Mouse (Mus musculus) small intestine, adult 2 months (tissue): ENCODE measurements around the gene Krt73. TPM values are rescaled to one million over a fixed set of nuclear protein-coding genes. Genes with fewer than 3 reads are reported as not detected.

Experiments
- H3K27ac ChIP-seq: fragments of 200-500 bp; 2 replicates; pipeline ENCODE4 v1.5.1; 2012; ENCODE audit warnings: low read depth, low read length, control low read depth, inconsistent platforms; ENCODE audit not compliant: insufficient read depth
- H3K27me3 ChIP-seq: fragments of 200-500 bp; 2 replicates; pipeline ENCODE4 v1.6.1; 2012; ENCODE audit warnings: mild to moderate bottlenecking, moderate library complexity, low read length, inconsistent platforms; ENCODE audit not compliant: control insufficient read depth, insufficient read depth
- H3K36me3 ChIP-seq: fragments of 200-500 bp; 2 replicates; pipeline ENCODE4 v1.6.1; 2012; ENCODE audit warnings: mild to moderate bottlenecking, low read length, control low read depth, inconsistent platforms; ENCODE audit not compliant: control insufficient read depth, insufficient read depth
- H3K4me1 ChIP-seq: fragments of 200-500 bp; 2 replicates; pipeline ENCODE4 v1.6.1; 2012; ENCODE audit warnings: low read length, inconsistent platforms, mixed read lengths; ENCODE audit not compliant: control insufficient read depth, insufficient read depth, insufficient read length
- H3K4me3 ChIP-seq: fragments of 200-500 bp; 2 replicates; pipeline ENCODE4 v1.5.1; 2012; ENCODE audit warnings: low read depth, mild to moderate bottlenecking, control low read depth, inconsistent platforms, low read length, moderate library complexity
- CTCF ChIP-seq: fragments of 200-500 bp; IDR thresholded peaks from 2 replicates; pipeline ENCODE4 v1.5.1; 2012; ENCODE audit warnings: low read depth, mild to moderate bottlenecking, control low read depth, inconsistent platforms, low read length, moderate library complexity, mixed read lengths; ENCODE audit not compliant: insufficient replicate concordance, insufficient read length; ENCODE audit errors: extremely low read depth
- POLR2A ChIP-seq: fragments of 200-500 bp; IDR thresholded peaks from 2 replicates; pipeline ENCODE4 v1.6.1; 2012; ENCODE audit warnings: low read depth, mild to moderate bottlenecking, control low read depth, inconsistent platforms, low read length, moderate library complexity
- WGBS: fragments of 180-500 bp; shearing (Covaris S2); methylation state at CpG from one replicate; pipeline ENCODE4 v1.1.7; 2018; 5-methylcytosine and 5-hydroxymethylcytosine counted together
- polyA plus RNA-seq: library from polyadenylated mRNA; depleted of rRNA; stranded (reverse); fragments of >200 nt; gene quantifications from 2 replicates; pipeline ENCODE4 v1.2.3, GENCODE M21; 2012

Krt73 gene
- polyA plus RNA-seq, 1 experiment: not detected

DNA sequence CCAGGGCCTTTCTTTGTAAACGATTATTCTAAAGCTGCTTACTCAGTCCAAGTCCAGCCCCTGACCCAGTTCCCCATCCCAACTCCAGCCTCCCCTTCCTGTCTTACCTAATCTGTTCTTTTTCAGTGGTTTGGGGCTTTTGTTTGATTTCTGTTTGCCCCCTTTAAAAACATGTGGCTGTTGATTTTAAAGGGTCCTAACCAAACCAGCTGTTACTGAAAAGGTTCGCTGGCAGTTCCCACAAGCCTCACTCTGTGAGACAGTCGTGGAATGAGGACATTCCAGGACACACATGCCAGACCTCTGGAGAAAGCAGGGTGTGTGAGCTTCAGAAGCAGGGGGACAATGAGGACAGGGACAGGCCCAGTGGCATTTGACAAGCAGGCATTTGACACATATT is 19.6 kb upstream of the Krt73 start:
- no peak overlapping the region for H3K27ac ChIP-seq
- 18% methylated on average over 3 of the region's 3 CpGs for WGBS
- H3K4me1 ChIP-seq: no peaks in the 10 kb centered on the region
- no peak overlapping the region for H3K4me3 ChIP-seq
- no peaks in the 10 kb centered on the region for H3K36me3 ChIP-seq
- no peak for TF ChIP-seq POLR2A
- no peak for TF ChIP-seq CTCF
- H3K27me3 ChIP-seq: no peaks in the 10 kb centered on the region

DNA sequence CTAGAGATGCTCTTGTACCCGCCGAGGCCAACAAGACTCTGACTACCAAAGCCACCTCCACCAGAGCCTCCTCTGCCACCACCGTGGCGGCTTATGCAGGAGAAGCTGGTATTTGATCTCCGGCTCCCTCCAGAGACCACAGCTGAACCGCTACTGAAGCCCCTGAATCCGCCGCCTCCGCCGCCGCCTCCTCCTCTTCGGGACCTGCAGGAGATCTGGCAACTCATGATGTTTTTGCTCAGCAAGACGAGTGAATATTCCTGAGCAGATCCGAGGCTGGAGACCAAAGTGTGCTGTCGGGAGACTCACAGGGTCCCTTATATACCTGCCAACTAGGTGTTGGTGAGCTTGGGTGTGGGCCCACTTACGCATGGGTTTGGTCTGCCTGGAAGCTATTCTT is 15.7 kb upstream of the Krt73 start, which contains the start of gene Krt2:
Krt2 (minus strand) TSS at position 295 of the 400 bp plus-strand sequence.
- TF ChIP-seq CTCF (no peak), POLR2A (no peak)
- 66% methylated on average over 16 of the region's 16 CpGs for WGBS
- no peak within 1 kb of the TSS for H3K27ac ChIP-seq
- H3K4me1 ChIP-seq: no peaks in the 10 kb centered on the region
- H3K27me3 ChIP-seq: no peaks in the 10 kb centered on the region
- no peak within 1 kb of the TSS for H3K4me3 ChIP-seq
- no peaks in the 10 kb centered on the region for H3K36me3 ChIP-seq

DNA sequence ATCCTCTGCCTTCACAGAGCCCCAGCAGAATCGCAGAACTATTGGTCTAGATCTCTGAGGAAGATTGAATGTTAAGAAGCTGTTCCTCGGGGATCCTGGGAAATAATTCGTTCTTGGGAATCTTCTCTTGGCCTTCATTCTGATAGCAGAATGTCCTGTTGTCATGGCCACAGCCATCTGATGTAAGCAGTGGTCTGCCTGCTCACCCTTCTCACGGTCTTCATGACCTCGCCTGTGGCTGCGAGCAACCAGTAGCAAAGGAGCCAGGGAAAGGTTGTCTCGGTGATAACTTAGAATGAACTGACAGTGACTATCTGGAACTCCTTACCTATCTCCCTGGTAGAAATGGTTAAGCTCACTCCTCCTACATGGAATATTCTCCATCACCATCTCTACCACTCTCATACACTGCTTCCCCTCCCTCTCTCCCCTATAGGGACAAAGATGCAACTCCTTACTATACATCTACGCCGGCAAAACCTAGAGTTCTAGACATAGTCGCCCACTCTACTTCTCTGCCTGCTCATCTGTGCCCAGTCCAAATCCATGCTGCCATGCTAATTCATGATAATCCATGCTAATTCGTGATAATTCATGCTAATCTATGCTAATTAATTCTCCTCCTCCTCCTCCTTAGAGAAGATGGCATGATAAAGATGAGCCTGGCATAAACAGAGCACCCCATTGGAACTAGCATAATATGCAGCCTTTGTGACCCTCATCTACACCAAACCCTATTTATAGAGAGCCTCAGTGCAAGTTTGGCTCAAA is 1.1 kb upstream of the Krt73 start:
- H3K27me3 ChIP-seq: no peaks in the 10 kb centered on the region; the same call in 1 of the 2 replicates
- WGBS: 77% methylated on average over 11 of the region's 11 CpGs
- no peaks in the 10 kb centered on the region for H3K4me1 ChIP-seq
- H3K4me3 ChIP-seq: no peak overlapping the region
- H3K27ac ChIP-seq: no peak overlapping the region
- no peaks in the 10 kb centered on the region for H3K36me3 ChIP-seq
- no peak for TF ChIP-seq CTCF
- TF ChIP-seq POLR2A: no peak

DNA sequence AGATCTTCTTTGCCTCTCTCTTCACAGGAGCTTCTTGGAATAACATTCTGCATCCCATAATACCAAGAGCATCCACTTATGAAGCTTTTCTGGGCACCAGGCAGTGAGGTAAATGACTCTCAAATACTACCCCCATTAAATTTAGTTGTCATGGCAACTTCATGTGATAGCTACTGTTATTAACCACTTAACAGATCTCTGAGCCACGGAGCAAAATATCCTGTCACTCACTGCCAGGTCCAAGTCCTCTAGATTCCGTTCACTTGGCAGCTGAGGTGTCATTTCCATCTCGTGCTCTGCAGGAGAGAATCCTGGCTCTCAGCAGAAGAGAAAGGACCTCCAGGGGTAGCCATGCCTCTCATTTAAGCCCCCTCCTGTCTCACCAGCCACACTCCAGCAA is 11.3 kb downstream of the Krt73 start:
- no peak overlapping the region for H3K4me3 ChIP-seq
- WGBS: 21% methylated on average over 3 of the region's 3 CpGs

DNA sequence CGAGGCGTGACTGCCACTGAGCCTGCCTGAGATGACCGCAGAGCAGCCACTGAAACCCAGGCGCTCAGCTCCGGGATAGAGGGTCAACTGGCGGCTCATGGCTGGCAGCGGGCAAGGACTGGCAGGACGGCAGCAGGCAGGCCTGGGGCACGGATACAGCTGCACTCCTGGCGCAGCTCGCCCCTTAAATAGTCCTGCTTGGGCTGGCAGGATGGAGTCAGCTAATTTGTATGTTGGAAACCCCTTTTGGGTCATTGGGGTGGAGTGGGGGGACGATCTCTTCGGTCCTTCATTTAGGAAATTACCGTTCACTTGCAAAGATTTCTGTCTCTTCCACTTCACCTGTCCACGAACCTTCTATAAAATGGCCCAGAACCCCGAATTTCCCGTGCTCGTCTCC is 15.8 kb downstream of the Krt73 start, which contains the start of gene Krt72:
Krt72 (minus strand) TSS at position 101 of the 400 bp plus-strand sequence.
- Histone ChIP-seq H3K36me3 (no peaks in the 10 kb centered on the region), H3K27ac (no peak within 1 kb of the TSS), H3K27me3 (no peaks in the 10 kb centered on the region), H3K4me3 (no peak within 1 kb of the TSS), H3K4me1 (no peaks in the 10 kb centered on the region)
- 90% methylated on average over 18 of the region's 18 CpGs for WGBS
- no peak for TF ChIP-seq CTCF
- TF ChIP-seq POLR2A: no peak

More for the DNA sequence above, 11.3 kb downstream of the Krt73 start:
- Histone ChIP-seq H3K27ac (no peak overlapping the region), H3K4me1 (no peaks in the 10 kb centered on the region), H3K27me3 (no peaks in the 10 kb centered on the region; the same call in 1 of the 2 replicates), H3K36me3 (no peaks in the 10 kb centered on the region)
- TF ChIP-seq POLR2A (no peak), CTCF (no peak)

DNA sequence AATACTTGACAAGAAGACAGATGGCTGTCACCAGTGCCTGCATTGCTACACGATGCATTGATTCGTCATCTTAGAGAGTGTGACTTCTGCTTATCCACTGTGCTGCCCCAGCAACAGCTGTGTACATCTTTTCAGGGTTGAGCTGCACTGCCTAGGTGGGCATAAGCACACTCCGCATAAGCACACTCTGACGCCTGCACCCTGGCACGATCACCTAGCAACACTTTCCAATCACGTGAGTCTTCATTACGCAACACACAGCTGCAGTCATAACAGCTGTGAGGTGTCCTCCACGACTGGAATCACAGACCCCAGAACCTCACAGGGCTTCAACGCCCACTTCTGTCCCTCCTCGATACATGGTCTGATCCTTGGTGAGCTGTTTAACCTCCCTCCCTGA is 28.7 kb downstream of the Krt73 start:
- H3K4me3 ChIP-seq: no peak overlapping the region
- H3K36me3 ChIP-seq: no peaks in the 10 kb centered on the region
- H3K27ac ChIP-seq: no peak overlapping the region
- 35% methylated on average over 10 of the region's 10 CpGs for WGBS
- TF ChIP-seq POLR2A (no peak), CTCF (no peak)
- no peaks in the 10 kb centered on the region for H3K4me1 ChIP-seq
- H3K27me3 ChIP-seq: 0 out of 2 replicates have a peak, but pooled peaks cover 4% of the 10 kb centered on the region

DNA sequence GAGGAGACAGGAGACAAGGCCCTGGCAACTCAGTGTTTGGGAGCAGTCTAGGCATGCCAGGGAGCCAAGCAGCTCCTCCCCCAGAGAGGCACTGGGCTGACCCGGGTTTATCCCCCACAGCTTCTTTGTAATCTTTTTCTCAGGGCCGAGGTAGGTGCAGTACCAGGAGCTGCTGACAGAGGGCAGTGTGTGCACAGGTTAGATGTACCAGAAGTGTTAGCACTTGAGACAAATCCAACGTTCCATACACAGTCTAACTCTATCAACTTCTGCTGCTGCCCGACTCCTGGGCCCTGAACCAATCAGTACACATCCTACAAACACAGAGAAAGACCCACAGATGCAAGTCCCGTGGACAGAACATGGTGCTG is 29.4 kb downstream of the Krt73 start:
- Histone ChIP-seq H3K27ac (no peak overlapping the region), H3K36me3 (no peaks in the 10 kb centered on the region), H3K4me1 (no peaks in the 10 kb centered on the region), H3K4me3 (no peak overlapping the region), H3K27me3 (0 out of 2 replicates have a peak, but pooled peaks cover 4% of the 10 kb centered on the region)
- TF ChIP-seq CTCF (peak; percentile 84; the same call in 1 of the 2 replicates), POLR2A (no peak)
- 4% methylated on average over 5 of the region's 5 CpGs for WGBS
